Mouse (Mus musculus) hindbrain, embryonic 13.5 days (tissue): ENCODE measurements around the gene Hist1h1a. TPM values are rescaled to one million over a fixed set of nuclear protein-coding genes. Genes with fewer than 3 reads are reported as not detected.
"Not testable (repeated sequence)": the region's sequence is repeated elsewhere in the genome, so short reads cannot be mapped to it uniquely, and the experiment has no call there.

Experiments used
- ATAC-seq: fragments of 200-750 bp; cut with Nextera tagmentation; 2 replicates; pipeline ENCODE4 v1.8.0; 2017; ENCODE audit warnings: moderate TSS enrichment; ENCODE audit not compliant: low FRiP score
- H3K27ac ChIP-seq: fragments of 300-500 bp; sonication (generic); 2 replicates; pipeline ENCODE4 v1.5.1; 2015; ENCODE audit warnings: inconsistent platforms, mild to moderate bottlenecking, moderate library complexity
- H3K27me3 ChIP-seq: fragments of 300-500 bp; sonication (generic); 2 replicates; pipeline ENCODE4 v1.6.1; 2015; ENCODE audit warnings: mild to moderate bottlenecking, inconsistent platforms
- H3K36me3 ChIP-seq: fragments of 300-500 bp; sonication (generic); 2 replicates; pipeline ENCODE4 v1.6.1; 2015; ENCODE audit warnings: mild to moderate bottlenecking, inconsistent platforms
- H3K4me1 ChIP-seq: fragments of 300-500 bp; sonication (generic); replicated peaks from 2 replicates; pipeline ENCODE4 v1.6.1; 2015; ENCODE audit warnings: inconsistent platforms
- H3K4me2 ChIP-seq: fragments of 300-500 bp; sonication (generic); 2 replicates; pipeline ENCODE4 v1.6.1; 2015; ENCODE audit warnings: inconsistent platforms, mild to moderate bottlenecking, moderate library complexity
- H3K4me3 ChIP-seq: fragments of 300-500 bp; sonication (generic); 2 replicates; pipeline ENCODE4 v1.5.1; 2015; ENCODE audit warnings: mild to moderate bottlenecking, inconsistent platforms
- H3K9ac ChIP-seq: fragments of 300-500 bp; sonication (generic); 2 replicates; pipeline ENCODE4 v1.6.1; 2015; ENCODE audit warnings: mild to moderate bottlenecking, inconsistent platforms
- H3K9me3 ChIP-seq: fragments of 300-500 bp; sonication (generic); 2 replicates; pipeline ENCODE4 v1.6.1; 2016; ENCODE audit warnings: inconsistent platforms
- WGBS: fragments of 180-500 bp; shearing (Covaris S2); methylation state at CpG from one replicate; pipeline ENCODE4 v1.1.7; 2015; 5-methylcytosine and 5-hydroxymethylcytosine counted together
- polyA plus RNA-seq: library from polyadenylated mRNA; unstranded; fragments of >200 nt; fragmentation: Nextera tagmentation; extraction: Ambion mirVana; gene quantifications from 2 replicates; pipeline ENCODE4 v1.2.1, GENCODE M21; 2015

Hist1h1a gene
- polyA plus RNA-seq, 1 experiment from 2014 or later = 1.2 TPM

GRCm38 (mm10) chr13:23765172-23765513 lies 1.7 kb downstream of the Hist1h1a start:
- Histone ChIP-seq H3K4me1 (peaks cover 25% of the 10 kb centered on the region), H3K9me3 (no peaks in the 10 kb centered on the region), H3K4me3 (no peak overlapping the region), H3K9ac (no peak overlapping the region), H3K36me3 (no peaks in the 10 kb centered on the region), H3K27me3 (no peaks in the 10 kb centered on the region), H3K4me2 (no peak overlapping the region), H3K27ac (no peak overlapping the region)
- ATAC-seq = no peak
- WGBS = 65% methylated on average over 1 of the region's 1 CpGs

DNA sequence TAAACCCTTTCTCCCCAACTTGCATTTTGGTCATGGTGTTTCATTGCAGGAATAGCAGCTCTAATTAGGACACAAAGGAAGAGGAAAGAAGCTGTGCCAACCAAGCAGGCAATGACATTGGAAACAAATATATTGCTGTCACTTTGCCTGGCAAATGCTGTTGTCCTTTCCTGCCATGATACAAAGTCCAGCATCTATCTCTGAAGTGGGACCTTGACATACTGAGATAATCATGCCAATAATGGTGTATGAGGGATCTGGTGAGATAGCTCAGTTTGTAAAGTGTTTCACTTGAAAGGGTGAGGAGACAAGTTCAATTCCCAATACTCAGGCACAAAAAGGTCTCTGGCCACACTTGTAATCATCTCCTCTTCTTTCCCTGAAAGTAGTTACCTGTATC lies 3.3 kb downstream of the Hist1h1a start:
- peaks cover 15% of the 10 kb centered on the region for H3K4me1 ChIP-seq
- H3K4me2 ChIP-seq = no peak overlapping the region
- no peaks in the 10 kb centered on the region for H3K9me3 ChIP-seq

GRCm38 (mm10) chr13:23768834-23769397 lies 5.5 kb downstream of the Hist1h1a start:
- no peaks in the 10 kb centered on the region for H3K36me3 ChIP-seq
- no peak for ATAC-seq

More for the DNA sequence above, 3.3 kb downstream of the Hist1h1a start:
- no peak overlapping the region for H3K27ac ChIP-seq
- no peak overlapping the region for H3K9ac ChIP-seq
- H3K36me3 ChIP-seq = no peaks in the 10 kb centered on the region
- no peaks in the 10 kb centered on the region for H3K27me3 ChIP-seq
- no peak overlapping the region for H3K4me3 ChIP-seq
- no peak for ATAC-seq

DNA sequence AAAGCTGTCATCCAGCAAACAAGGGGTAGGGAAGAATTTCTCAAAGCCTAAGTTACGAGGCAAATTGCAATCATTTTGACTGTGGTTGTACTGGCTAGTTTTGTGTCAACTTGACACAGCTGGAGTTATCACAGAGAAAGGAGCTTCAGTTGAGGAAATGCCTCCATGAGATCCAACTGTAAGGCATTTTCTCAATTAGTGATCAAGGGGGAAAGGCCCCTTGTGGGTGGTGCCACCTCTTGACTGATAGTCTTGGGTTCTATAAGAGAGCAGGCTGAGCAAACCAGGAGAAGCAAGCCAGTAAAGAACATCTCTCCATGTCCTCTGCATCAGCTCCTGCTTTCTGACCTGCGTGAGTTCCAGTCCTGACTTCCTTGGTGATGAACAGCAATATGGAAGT lies 6.1 kb downstream of the Hist1h1a start, which contains the start of gene Trim38:
Gene Trim38 (plus strand): TSS at position 301 of the 400 bp plus-strand sequence.
- WGBS = 93% methylated on average over 2 of the region's 2 CpGs
- H3K9me3 ChIP-seq, H3K4me3 ChIP-seq, H3K9ac ChIP-seq, H3K4me2 ChIP-seq, H3K27me3 ChIP-seq, ATAC-seq, H3K4me1 ChIP-seq, H3K36me3 ChIP-seq, H3K27ac ChIP-seq: not testable (repeated sequence)

More at GRCm38 (mm10) chr13:23768834-23769397, 5.5 kb downstream of the Hist1h1a start:
- H3K4me1 ChIP-seq = peaks cover 10% of the 10 kb centered on the region
- 57% methylated on average over 5 of the region's 5 CpGs for WGBS
- no peak overlapping the region for H3K4me3 ChIP-seq
- no peak overlapping the region for H3K4me2 ChIP-seq
- H3K27me3 ChIP-seq = no peaks in the 10 kb centered on the region
- H3K9me3 ChIP-seq = no peaks in the 10 kb centered on the region
- H3K27ac ChIP-seq = no peak overlapping the region
- H3K9ac ChIP-seq = no peak overlapping the region

- Histone ChIP-seq H3K9me3 (no peaks in the 10 kb centered on the region), H3K4me1 (peaks cover 3% of the 10 kb centered on the region; the same call in 1 of the 2 replicates), H3K4me3 (peak overlapping the region; percentile 8; the same call in 1 of the 2 replicates), H3K36me3 (no peaks in the 10 kb centered on the region), H3K27me3 (no peaks in the 10 kb centered on the region), H3K9ac (no peak overlapping the region), H3K27ac (no peak overlapping the region), H3K4me2 (peak overlapping the region; percentile 43)
- ATAC-seq = peak; percentile 87; the same call in 1 of the 2 replicates
- 26% methylated on average over 21 of the region's 21 CpGs for WGBS
Measured at GRCm38 (mm10) chr13:23772561-23773313, 9.3 kb downstream of the Hist1h1a start.

GRCm38 (mm10) chr13:23778339-23778738 lies 14.9 kb downstream of the Hist1h1a start:
- 98% methylated on average over 7 of the region's 7 CpGs for WGBS
- Histone ChIP-seq H3K9ac (no peak overlapping the region), H3K27me3 (no peaks in the 10 kb centered on the region), H3K9me3 (no peaks in the 10 kb centered on the region), H3K36me3 (no peaks in the 10 kb centered on the region), H3K4me1 (no peaks in the 10 kb centered on the region), H3K4me3 (no peak overlapping the region), H3K27ac (no peak overlapping the region), H3K4me2 (no peak overlapping the region)
- no peak for ATAC-seq

DNA sequence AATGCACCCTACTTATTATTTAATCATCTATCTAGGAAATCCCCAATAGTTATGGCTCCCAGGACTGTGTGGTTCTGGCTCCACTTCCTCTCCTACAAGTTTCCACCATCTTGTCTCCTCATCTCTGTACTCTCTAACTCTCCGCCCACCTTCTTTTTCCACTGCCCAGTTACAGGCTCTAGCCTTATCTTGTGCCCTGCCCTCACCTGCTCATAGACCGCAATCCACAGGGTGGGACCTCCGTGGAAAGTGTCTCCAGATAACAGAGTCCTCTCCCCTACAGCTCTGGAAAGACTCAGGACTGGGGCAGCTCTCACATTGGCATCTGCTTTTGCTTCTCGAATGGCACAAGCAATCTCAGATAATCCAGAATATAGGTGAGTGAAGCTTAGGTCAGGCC lies 15.6 kb downstream of the Hist1h1a start:
- 90% methylated on average over 4 of the region's 4 CpGs for WGBS
- H3K27ac ChIP-seq = no peak overlapping the region
- H3K9me3 ChIP-seq = no peaks in the 10 kb centered on the region
- no peak for ATAC-seq
- H3K27me3 ChIP-seq = no peaks in the 10 kb centered on the region
- H3K4me1 ChIP-seq = no peaks in the 10 kb centered on the region
- H3K4me2 ChIP-seq = no peak overlapping the region
- H3K9ac ChIP-seq = no peak overlapping the region
- no peak overlapping the region for H3K4me3 ChIP-seq
- no peaks in the 10 kb centered on the region for H3K36me3 ChIP-seq

DNA sequence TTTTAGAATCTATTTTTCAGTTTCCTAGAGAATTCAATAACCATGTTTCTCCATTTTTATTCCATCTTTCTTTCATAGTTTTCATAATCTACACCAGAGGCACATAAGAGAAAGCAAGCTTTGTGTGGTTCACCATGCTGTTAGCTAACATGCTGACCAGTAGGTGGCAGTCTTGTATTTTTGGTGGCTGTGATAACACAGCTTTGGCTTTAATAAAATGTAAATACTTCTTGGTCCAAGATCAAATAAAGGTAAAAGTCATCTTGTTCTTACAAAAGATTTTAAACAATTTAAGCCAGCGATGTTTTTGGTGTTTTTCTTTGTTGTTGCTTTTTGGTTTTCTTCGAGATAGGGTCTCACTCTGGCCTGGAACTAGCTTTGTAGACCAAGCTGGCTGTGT lies 29.1 kb downstream of the Hist1h1a start:
- ATAC-seq = no peak
- H3K9me3 ChIP-seq = no peaks in the 10 kb centered on the region
- no peaks in the 10 kb centered on the region for H3K27me3 ChIP-seq
- no peak overlapping the region for H3K9ac ChIP-seq
- no peak overlapping the region for H3K4me3 ChIP-seq
- no peaks in the 10 kb centered on the region for H3K36me3 ChIP-seq
- no peaks in the 10 kb centered on the region for H3K4me1 ChIP-seq
- no peak overlapping the region for H3K4me2 ChIP-seq
- no peak overlapping the region for H3K27ac ChIP-seq
- 54% methylated on average over 2 of the region's 2 CpGs for WGBS

DNA sequence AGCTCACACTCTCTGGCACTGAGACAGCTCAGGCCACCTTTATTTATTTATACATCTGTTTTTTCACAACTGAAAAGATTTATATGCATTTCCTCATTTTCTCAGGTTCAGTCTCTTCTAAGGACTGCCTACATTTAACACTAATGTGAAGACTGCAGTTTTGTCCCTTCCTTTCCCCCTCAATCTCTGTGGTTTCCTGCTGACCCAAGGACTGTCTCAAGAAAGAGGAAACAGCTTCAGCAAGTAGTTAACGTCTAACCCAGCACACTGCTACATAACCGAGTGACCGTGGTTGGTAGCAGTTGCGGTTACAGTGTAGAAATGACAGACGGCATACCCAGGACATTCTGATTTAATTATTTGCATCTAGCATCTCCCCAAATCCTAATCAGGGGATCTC lies 35.9 kb downstream of the Hist1h1a start:
- H3K9ac ChIP-seq = no peak overlapping the region
- H3K4me2 ChIP-seq = no peak overlapping the region
- H3K4me1 ChIP-seq = no peaks in the 10 kb centered on the region
- H3K36me3 ChIP-seq = no peaks in the 10 kb centered on the region
- ATAC-seq = no peak
- 88% methylated on average over 5 of the region's 5 CpGs for WGBS
- H3K9me3 ChIP-seq = no peaks in the 10 kb centered on the region
- H3K27me3 ChIP-seq = no peaks in the 10 kb centered on the region
- H3K4me3 ChIP-seq = no peak overlapping the region
- H3K27ac ChIP-seq = no peak overlapping the region

DNA sequence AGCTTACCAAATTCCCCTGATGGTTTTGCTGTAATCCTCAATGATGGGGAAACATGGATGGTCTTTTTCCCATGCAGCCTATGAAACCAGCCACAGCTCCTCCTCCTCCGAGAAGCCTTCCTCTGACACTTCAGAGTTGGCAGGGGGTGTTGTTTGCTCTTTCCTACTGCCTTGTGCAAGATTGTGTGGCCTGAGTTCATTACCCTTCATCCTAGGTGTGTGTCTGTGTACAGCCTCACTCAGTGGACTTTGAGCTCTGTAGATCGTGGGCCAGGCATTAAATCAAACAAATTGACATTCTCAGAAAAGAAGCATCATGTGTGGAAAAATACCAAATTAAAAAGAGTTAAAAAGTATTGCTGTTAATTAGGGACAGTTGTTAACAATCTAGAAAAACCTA lies 41.1 kb downstream of the Hist1h1a start:
- no peak overlapping the region for H3K4me3 ChIP-seq
- H3K4me2 ChIP-seq = no peak overlapping the region
- 89% methylated on average over 2 of the region's 2 CpGs for WGBS
- ATAC-seq = no peak
- no peak overlapping the region for H3K9ac ChIP-seq
- no peaks in the 10 kb centered on the region for H3K27me3 ChIP-seq
- H3K4me1 ChIP-seq = no peaks in the 10 kb centered on the region
- H3K27ac ChIP-seq = no peak overlapping the region
- H3K9me3 ChIP-seq = no peaks in the 10 kb centered on the region
- H3K36me3 ChIP-seq = no peaks in the 10 kb centered on the region

DNA sequence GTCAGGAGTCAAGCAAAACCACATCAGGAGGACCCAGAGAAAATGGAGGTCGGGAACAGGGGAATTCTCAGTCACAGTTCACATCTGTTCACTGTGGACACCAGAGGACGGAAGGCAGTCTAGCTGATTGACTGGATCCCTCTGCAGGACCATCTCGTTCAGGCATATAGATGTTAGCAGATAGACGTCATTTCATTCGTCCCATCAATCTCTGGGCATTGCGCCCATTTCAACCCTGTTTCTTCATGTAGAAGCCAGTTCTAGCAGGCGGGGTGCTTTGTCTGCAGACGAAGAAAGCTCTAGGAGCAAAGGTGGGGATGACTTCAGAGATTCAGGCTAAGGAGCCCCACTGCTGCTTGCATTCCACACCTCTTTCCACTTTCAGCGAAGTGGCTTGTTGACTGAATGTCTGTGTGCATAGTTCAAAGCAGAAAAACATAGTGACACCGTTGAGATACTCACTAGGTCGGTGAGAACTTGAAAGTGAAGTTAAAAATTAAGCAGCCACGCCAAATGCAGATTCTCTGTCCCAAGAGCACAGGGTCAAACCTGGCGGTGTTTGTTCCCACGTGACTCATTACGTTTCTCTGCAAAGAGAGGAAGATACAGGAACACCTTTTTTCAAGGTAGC lies 43.1 kb downstream of the Hist1h1a start, which contains the start of gene Slc17a2:
Gene Slc17a2 (plus strand): TSS at position 572 of the 631 bp plus-strand sequence.
- 92% methylated on average over 15 of the region's 15 CpGs for WGBS
- H3K4me2 ChIP-seq = no peak within 1 kb of the TSS
- H3K36me3 ChIP-seq = no peaks in the 10 kb centered on the region
- no peak for ATAC-seq
- no peak within 1 kb of the TSS for H3K27ac ChIP-seq
- H3K9me3 ChIP-seq = no peaks in the 10 kb centered on the region
- no peaks in the 10 kb centered on the region for H3K4me1 ChIP-seq
- no peak within 1 kb of the TSS for H3K9ac ChIP-seq
- no peaks in the 10 kb centered on the region for H3K27me3 ChIP-seq
- no peak within 1 kb of the TSS for H3K4me3 ChIP-seq
